Mouse (Mus musculus) intestine, embryonic 14.5 days (tissue): Measurements from ENCODE around the gene Hlcs. TPM values are rescaled to one million over a fixed set of nuclear protein-coding genes. Genes with fewer than 3 reads are reported as not detected.
A peak's percentile ranks its signal among the peaks of the same experiment; 100 is the strongest.

Source experiments
- ATAC-seq: fragments of 200-750 bp; cut with Nextera tagmentation; replicated peaks from 2 replicates; pipeline ENCODE4 v1.8.0; 2017; ENCODE audit warnings: low read depth, moderate number of reproducible peaks, moderate TSS enrichment, moderate library complexity; ENCODE audit not compliant: low FRiP score, low TSS enrichment
- DNase-seq: peaks from one replicate; pipeline ENCODE4 v3.0.0-alpha.2; 2018; ENCODE audit warnings: low spot score
- H3K27ac ChIP-seq: fragments of 300-500 bp; sonication (generic); 2 replicates; pipeline ENCODE4 v1.5.1; 2014; ENCODE audit warnings: low read depth, mild to moderate bottlenecking, control low read depth
- H3K27me3 ChIP-seq: fragments of 300-500 bp; sonication (generic); replicated peaks from 2 replicates; pipeline ENCODE4 v1.6.1; 2014; ENCODE audit warnings: low read length, control low read depth; ENCODE audit not compliant: control insufficient read depth, insufficient read depth
- H3K36me3 ChIP-seq: fragments of 300-500 bp; sonication (generic); 2 replicates; pipeline ENCODE4 v1.6.1; 2014; ENCODE audit warnings: low read length, control low read depth; ENCODE audit not compliant: control insufficient read depth, insufficient read depth
- H3K4me1 ChIP-seq: fragments of 300-500 bp; sonication (generic); replicated peaks from 2 replicates; pipeline ENCODE4 v1.6.1; 2014; ENCODE audit warnings: low read length, control low read depth, mixed read lengths; ENCODE audit not compliant: control insufficient read depth, insufficient read depth
- H3K4me2 ChIP-seq: fragments of 300-500 bp; sonication (generic); 2 replicates; pipeline ENCODE4 v1.6.1; 2014; ENCODE audit warnings: low read length
- H3K4me3 ChIP-seq: fragments of 300-500 bp; sonication (generic); 2 replicates; pipeline ENCODE4 v1.5.1; 2014; ENCODE audit warnings: low read depth, low read length, control low read depth, mixed read lengths
- H3K9ac ChIP-seq: fragments of 300-500 bp; sonication (generic); 2 replicates; pipeline ENCODE4 v1.6.1; 2014; ENCODE audit warnings: mild to moderate bottlenecking, low read length
- H3K9me3 ChIP-seq: fragments of 300-500 bp; sonication (generic); 2 replicates; pipeline ENCODE4 v1.6.1; 2016; ENCODE audit warnings: low read length, control low read depth; ENCODE audit not compliant: control insufficient read depth
- WGBS: fragments of 180-500 bp; shearing (Covaris S2); extraction: QIAGEN DNeasy Blood & Tissue Kit; methylation state at CpG from one replicate; pipeline ENCODE4 v1.1.7; 2014; 5-methylcytosine and 5-hydroxymethylcytosine counted together
- polyA plus RNA-seq: library from polyadenylated mRNA; unstranded; fragments of >200 nt; fragmentation: Nextera tagmentation; extraction: Ambion mirVana; gene quantifications from 2 replicates; pipeline ENCODE4 v1.2.1, GENCODE M21; 2014

The Hlcs gene
- polyA plus RNA-seq, 1 experiment from 2014 or later = 8.9 TPM

DNA sequence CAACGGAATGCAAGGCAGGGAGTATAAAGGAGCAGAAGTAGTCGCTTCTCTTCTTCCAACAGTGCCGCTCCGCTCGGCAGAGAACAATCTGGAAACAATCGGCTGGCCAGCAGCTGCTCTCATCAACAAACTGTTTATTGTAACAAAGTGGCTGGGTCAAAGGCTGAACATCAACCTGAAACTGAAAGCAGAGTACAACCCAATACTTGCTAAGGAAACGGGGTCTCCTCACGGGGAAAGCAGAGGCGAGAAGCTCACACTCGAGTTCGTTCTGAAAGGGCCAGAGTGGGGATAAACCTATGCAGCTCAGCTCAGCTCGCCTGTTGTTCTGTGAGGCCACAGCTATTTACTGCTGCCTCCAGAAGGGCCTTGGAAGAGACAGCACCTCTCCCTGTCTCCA is 63.2 kb downstream of the Hlcs start:
- H3K27ac ChIP-seq = no peak overlapping the region
- no peaks in the 10 kb centered on the region for H3K36me3 ChIP-seq
- DNase-seq (peak; percentile 65), ATAC-seq (no peak)
- 31% methylated on average over 12 of the region's 12 CpGs for WGBS
- H3K4me2 ChIP-seq = peak overlapping the region; percentile 28
- no peaks in the 10 kb centered on the region for H3K4me1 ChIP-seq
- no peaks in the 10 kb centered on the region for H3K9me3 ChIP-seq
- H3K4me3 ChIP-seq = no peak overlapping the region
- no peak overlapping the region for H3K9ac ChIP-seq
- H3K27me3 ChIP-seq = no peaks in the 10 kb centered on the region

DNA sequence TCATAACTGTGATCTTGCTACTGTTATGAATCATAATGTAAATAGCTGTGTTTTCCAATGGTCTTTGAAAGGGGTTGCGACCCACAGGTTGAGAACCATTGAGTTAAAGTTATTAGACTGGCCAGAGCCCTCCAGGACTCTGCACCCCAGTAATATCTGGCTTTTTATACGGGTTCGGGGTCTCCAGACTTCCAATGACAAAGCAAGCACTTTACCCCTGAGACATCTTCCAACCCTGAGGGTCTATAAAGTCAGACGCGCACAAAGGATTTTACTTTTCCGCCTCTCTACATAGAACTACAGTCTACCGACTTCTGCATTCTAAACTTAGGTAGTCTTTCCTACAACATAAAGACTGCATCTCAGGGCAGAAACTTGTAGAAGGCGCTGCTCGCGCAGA is 63.7 kb downstream of the Hlcs start:
- Histone ChIP-seq H3K4me1 (no peaks in the 10 kb centered on the region), H3K9ac (no peak overlapping the region), H3K27ac (no peak overlapping the region), H3K36me3 (no peaks in the 10 kb centered on the region), H3K4me2 (peak overlapping the region; percentile 28), H3K4me3 (no peak overlapping the region), H3K9me3 (no peaks in the 10 kb centered on the region), H3K27me3 (no peaks in the 10 kb centered on the region)
- ATAC-seq (no peak), DNase-seq (no peak)
- WGBS = 68% methylated on average over 10 of the region's 10 CpGs

DNA sequence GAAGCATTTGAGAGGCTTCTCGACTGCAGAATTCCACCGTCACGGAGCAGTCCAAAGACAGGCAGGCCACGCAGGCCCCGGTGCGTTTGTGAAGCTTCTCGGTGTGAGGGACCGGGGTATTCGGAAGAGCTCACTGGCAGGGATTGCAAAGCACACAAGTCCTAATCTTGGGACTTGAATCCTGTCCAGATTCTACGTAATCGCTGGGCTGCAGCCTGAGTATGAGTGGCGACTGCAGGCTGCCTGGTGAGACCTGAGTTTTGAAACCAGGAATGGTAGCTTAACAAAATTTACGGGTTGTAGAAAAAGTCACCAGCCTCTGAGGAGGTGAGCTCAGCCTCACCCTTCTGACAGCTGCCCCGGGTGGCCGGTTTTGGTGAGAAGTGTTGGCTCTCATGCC is 64.7 kb downstream of the Hlcs start:
- Histone ChIP-seq H3K4me3 (no peak overlapping the region), H3K4me1 (no peaks in the 10 kb centered on the region), H3K27me3 (no peaks in the 10 kb centered on the region), H3K9me3 (no peaks in the 10 kb centered on the region), H3K4me2 (no peak overlapping the region), H3K36me3 (no peaks in the 10 kb centered on the region), H3K27ac (no peak overlapping the region), H3K9ac (no peak overlapping the region)
- ATAC-seq = no peak
- WGBS = 88% methylated on average over 15 of the region's 15 CpGs
- no peak for DNase-seq

DNA sequence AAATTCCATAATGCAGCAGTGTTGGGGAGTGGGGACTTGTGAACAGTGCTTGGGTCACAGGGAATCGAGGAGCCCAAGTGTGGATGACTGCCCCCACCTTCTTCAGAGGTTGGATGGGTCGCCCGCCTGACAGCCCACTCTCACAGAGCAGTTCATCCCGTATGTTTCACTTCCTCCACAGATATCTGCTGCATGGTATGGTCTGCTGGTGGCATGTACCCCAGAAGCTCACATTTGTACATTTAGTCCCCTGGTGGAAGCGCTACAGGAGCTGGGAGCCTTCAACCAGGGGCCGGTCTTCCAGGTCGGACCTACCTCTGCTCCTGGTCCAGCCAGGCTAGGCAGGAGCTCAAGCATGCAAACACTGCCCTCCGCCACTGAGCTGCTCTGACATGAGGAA is 66.4 kb downstream of the Hlcs start:
- Histone ChIP-seq H3K27ac (no peak overlapping the region), H3K27me3 (no peaks in the 10 kb centered on the region), H3K4me1 (no peaks in the 10 kb centered on the region), H3K4me2 (no peak overlapping the region), H3K4me3 (no peak overlapping the region), H3K36me3 (no peaks in the 10 kb centered on the region), H3K9me3 (no peaks in the 10 kb centered on the region), H3K9ac (no peak overlapping the region)
- DNase-seq (no peak), ATAC-seq (no peak)
- 90% methylated on average over 8 of the region's 8 CpGs for WGBS

DNA sequence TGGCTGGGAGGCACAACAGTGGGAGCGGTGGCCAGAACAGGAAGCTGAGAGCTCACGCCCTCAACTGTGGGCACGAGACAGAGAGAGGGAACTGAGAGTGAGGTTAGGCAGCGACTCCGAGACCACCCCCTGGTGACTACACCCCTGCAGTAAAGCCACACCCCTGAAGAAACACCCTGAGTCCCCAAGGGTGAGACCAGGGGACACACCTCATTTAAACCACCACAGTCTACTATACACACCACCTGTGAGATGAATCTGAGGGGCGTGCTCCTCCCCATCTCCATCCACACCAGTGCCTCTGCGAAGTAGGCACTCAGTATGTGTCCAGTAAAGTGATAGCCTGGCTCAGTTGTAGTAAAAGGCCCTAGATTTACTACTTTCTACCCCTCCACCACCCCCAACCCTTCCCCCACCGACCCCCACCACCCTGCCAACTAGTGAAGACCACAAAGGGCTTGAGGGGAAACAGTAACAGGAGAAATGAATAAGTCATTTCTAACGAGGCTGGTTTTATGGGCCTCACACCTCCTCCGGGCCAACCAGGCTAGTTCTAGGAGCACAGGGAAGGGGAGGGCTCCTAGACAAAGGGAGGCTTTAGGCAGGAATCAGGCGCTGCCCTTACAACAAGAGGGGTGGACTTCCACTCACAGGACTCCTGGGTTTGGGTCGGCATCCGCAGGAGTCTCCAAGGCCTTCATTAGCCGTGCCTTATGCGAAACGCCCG is 67.2 kb downstream of the Hlcs start:
- ATAC-seq (no peak), DNase-seq (no peak)
- no peak overlapping the region for H3K4me3 ChIP-seq
- 69% methylated on average over 17 of the region's 17 CpGs for WGBS
- no peak overlapping the region for H3K4me2 ChIP-seq
- H3K9ac ChIP-seq = no peak overlapping the region
- no peaks in the 10 kb centered on the region for H3K9me3 ChIP-seq
- H3K27me3 ChIP-seq = no peaks in the 10 kb centered on the region
- no peak overlapping the region for H3K27ac ChIP-seq
- no peaks in the 10 kb centered on the region for H3K4me1 ChIP-seq
- no peaks in the 10 kb centered on the region for H3K36me3 ChIP-seq

DNA sequence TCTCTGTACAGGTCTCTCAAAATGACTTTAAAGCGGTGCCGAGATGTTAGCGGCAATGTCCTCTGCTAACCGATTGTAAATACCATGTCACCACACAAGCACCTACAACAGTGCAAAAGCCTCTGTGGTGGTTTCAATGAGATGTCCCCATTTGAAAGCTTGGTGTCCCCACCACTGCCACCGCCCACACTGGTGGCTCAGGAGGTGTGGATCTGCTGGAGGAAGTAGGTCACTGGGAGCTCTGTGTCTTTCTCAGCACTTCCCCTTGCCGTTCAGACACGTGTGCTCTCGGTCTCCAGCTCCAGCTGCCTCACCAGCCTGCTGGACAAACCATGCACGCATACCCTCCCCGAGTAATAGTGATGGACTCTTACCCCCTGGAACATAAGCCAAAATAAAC is 72.2 kb downstream of the Hlcs start:
- DNase-seq (no peak), ATAC-seq (no peak)
- H3K27ac ChIP-seq = no peak overlapping the region
- H3K27me3 ChIP-seq = no peaks in the 10 kb centered on the region
- no peaks in the 10 kb centered on the region for H3K4me1 ChIP-seq
- no peaks in the 10 kb centered on the region for H3K9me3 ChIP-seq
- H3K9ac ChIP-seq = no peak overlapping the region
- no peak overlapping the region for H3K4me2 ChIP-seq
- no peaks in the 10 kb centered on the region for H3K36me3 ChIP-seq
- H3K4me3 ChIP-seq = no peak overlapping the region
- WGBS = 89% methylated on average over 10 of the region's 10 CpGs

DNA sequence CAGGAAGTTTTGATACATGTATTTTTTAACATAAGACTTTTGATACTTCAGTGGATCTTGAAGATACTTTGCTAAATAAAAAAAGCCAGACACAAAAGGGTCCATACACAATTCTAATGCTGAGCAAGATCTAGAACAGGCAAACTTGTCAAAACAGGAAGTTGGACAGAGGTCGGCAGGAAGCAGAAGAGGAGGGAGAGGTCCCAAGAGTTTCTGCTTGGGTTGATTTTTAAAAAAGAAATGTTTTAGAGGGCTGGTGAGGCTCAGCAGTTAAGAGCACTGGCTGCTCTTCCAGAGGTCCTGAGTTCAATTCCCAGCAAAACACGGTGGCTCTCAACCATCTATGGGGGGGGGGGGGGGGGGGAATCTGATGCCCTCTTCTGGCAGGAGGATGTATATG is 73.2 kb downstream of the Hlcs start:
- no peak overlapping the region for H3K27ac ChIP-seq
- H3K9me3 ChIP-seq = no peaks in the 10 kb centered on the region
- no peak overlapping the region for H3K4me3 ChIP-seq
- H3K36me3 ChIP-seq = no peaks in the 10 kb centered on the region
- H3K4me2 ChIP-seq = no peak overlapping the region
- DNase-seq = no peak
- 15% methylated on average over 2 of the region's 2 CpGs for WGBS
- ATAC-seq = no peak
- H3K4me1 ChIP-seq = no peaks in the 10 kb centered on the region
- H3K9ac ChIP-seq = no peak overlapping the region
- no peaks in the 10 kb centered on the region for H3K27me3 ChIP-seq

DNA sequence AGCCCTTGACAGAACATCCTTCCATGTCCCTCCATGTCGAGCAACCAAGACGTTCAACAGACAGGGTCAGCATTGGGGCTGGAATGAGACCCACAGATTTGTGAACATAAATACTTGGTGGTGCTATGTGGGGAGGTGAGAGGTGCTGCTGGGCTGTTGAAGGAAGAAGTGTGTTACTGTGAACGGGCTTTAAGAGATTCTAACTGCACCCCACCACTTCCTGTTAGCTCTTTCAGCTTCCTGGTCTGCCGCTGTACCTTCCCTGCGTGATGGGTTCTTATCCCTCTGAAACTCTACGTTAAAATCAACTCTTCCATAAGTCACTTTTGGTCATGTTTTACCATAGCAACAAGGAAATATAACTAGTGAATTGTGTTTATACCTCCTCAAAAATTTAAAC is 73.8 kb downstream of the Hlcs start:
- 68% methylated on average over 6 of the region's 6 CpGs for WGBS
- no peak overlapping the region for H3K4me3 ChIP-seq
- H3K27me3 ChIP-seq = no peaks in the 10 kb centered on the region
- ATAC-seq (no peak), DNase-seq (no peak)
- H3K4me1 ChIP-seq = no peaks in the 10 kb centered on the region
- no peaks in the 10 kb centered on the region for H3K36me3 ChIP-seq
- H3K4me2 ChIP-seq = no peak overlapping the region
- H3K9me3 ChIP-seq = no peaks in the 10 kb centered on the region
- H3K27ac ChIP-seq = no peak overlapping the region
- no peak overlapping the region for H3K9ac ChIP-seq

DNA sequence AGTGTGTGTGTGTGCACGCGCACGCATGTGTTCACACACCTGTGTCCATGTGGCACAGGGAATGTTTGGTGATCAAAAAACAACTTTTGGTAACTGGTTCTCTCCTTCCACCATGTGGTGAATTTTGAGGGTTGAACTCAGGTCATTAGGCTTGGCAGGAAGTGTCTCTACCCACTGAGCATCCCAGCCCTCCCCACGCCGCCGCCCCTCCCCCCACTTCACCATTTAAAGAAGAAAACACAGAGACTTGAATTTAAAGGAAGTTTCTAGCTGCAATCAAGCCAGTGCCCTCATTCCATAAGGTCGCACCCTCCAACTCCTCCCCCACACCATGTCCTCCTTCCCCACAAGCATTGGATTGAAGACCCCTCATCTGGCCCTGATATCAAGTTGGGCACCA is 74.2 kb downstream of the Hlcs start:
- no peak overlapping the region for H3K4me2 ChIP-seq
- H3K9me3 ChIP-seq = no peaks in the 10 kb centered on the region
- 95% methylated on average over 7 of the region's 7 CpGs for WGBS
- no peak for ATAC-seq
- H3K9ac ChIP-seq = no peak overlapping the region
- H3K27me3 ChIP-seq = no peaks in the 10 kb centered on the region
- no peak for DNase-seq
- no peak overlapping the region for H3K27ac ChIP-seq
- no peaks in the 10 kb centered on the region for H3K36me3 ChIP-seq
- no peaks in the 10 kb centered on the region for H3K4me1 ChIP-seq
- no peak overlapping the region for H3K4me3 ChIP-seq
